Mouse (Mus musculus): Measurements from ENCODE around the gene Ifitm10. TPM values are rescaled to one million over a fixed set of nuclear protein-coding genes. Genes with fewer than 3 reads are reported as not detected.
"Not testable (repeated sequence)": the region's sequence is repeated elsewhere in the genome, so short reads cannot be mapped to it uniquely, and the experiment has no call there.

Ifitm10 gene
- polyA plus RNA-seq, 1 experiment from 2014 or later = 15.5 TPM

GRCm38 (mm10) chr7:142293851-142294250 is 79.7 kb downstream of the Ifitm10 start:
- H3K36me3 ChIP-seq (ENCODE audit: insufficient read depth, low read length); H3K27me3 ChIP-seq (replicated peaks; ENCODE audit: insufficient read depth, low read length); H3K9ac ChIP-seq (replicated peaks; ENCODE audit: low read depth); H3K27ac ChIP-seq (ENCODE audit: low read length); H3K9me3 ChIP-seq (ENCODE audit: low read length); H3K4me1 ChIP-seq (ENCODE audit: insufficient read depth, low read depth, low read length); H3K4me2 ChIP-seq (replicated peaks; ENCODE audit: low read depth, low read length); H3K4me3 ChIP-seq (ENCODE audit: low read depth, low read length): not testable (repeated sequence)
- DNase-seq (ENCODE audit: low spot score) (peak; percentile 70), ATAC-seq (peak; percentile 83)
- WGBS = 3% methylated on average over 2 of the region's 2 CpGs
- TF ChIP-seq CTCF (IDR thresholded peaks at IDR 0.05) = peak; percentile 77

- not testable (repeated sequence) for ATAC-seq; H3K4me1 ChIP-seq (ENCODE audit: insufficient read depth, low read depth, low read length); H3K4me2 ChIP-seq (replicated peaks; ENCODE audit: low read depth, low read length); H3K27me3 ChIP-seq (replicated peaks; ENCODE audit: insufficient read depth, low read length); H3K27ac ChIP-seq (ENCODE audit: low read length); H3K4me3 ChIP-seq (ENCODE audit: low read depth, low read length); H3K9me3 ChIP-seq (ENCODE audit: low read length); H3K36me3 ChIP-seq (ENCODE audit: insufficient read depth, low read length); H3K9ac ChIP-seq (replicated peaks; ENCODE audit: low read depth)
- DNase-seq (ENCODE audit: low spot score) = peak; percentile 50
- TF ChIP-seq EP300 (IDR thresholded peaks at IDR 0.05) = peak; percentile 61; the same call in 1 of the 2 replicates
- 42% methylated on average over 9 of the region's 9 CpGs for WGBS
Observed at GRCm38 (mm10) chr7:142285910-142286612, 87.5 kb downstream of the Ifitm10 start.

GRCm38 (mm10) chr7:142285130-142285835 is 88.3 kb downstream of the Ifitm10 start:
- peak overlapping the region; percentile 77 for H3K4me2 ChIP-seq (replicated peaks; ENCODE audit: low read depth, low read length)
- TF ChIP-seq EP300 (IDR thresholded peaks at IDR 0.05) = 0 out of 2 replicates have a peak, but pooled peaks have one; percentile 3
- peak; percentile 62 for TF ChIP-seq CTCF (IDR thresholded peaks at IDR 0.05)
- DNase-seq (ENCODE audit: low spot score) = peak; percentile 54
- 0 out of 2 replicates have a peak overlapping the region, but pooled peaks have one; percentile 20 for H3K27ac ChIP-seq (ENCODE audit: low read length)
- peak; percentile 60 for ATAC-seq
- H3K9ac ChIP-seq (replicated peaks; ENCODE audit: low read depth) = no peak overlapping the region
- no peaks in the 10 kb centered on the region for H3K4me1 ChIP-seq (ENCODE audit: insufficient read depth, low read depth, low read length)
- H3K27me3 ChIP-seq (replicated peaks; ENCODE audit: insufficient read depth, low read length) = no peaks in the 10 kb centered on the region
- H3K9me3 ChIP-seq (ENCODE audit: low read length) = no peaks in the 10 kb centered on the region
- WGBS = 16% methylated on average over 23 of the region's 23 CpGs
- H3K36me3 ChIP-seq (ENCODE audit: insufficient read depth, low read length) = no peaks in the 10 kb centered on the region
- no peak overlapping the region; the same call in 1 of the 2 replicates for H3K4me3 ChIP-seq (ENCODE audit: low read depth, low read length)

- H3K4me1 ChIP-seq (ENCODE audit: insufficient read depth, low read depth, low read length) = no peaks in the 10 kb centered on the region
- H3K27me3 ChIP-seq (replicated peaks; ENCODE audit: insufficient read depth, low read length) = no peaks in the 10 kb centered on the region
- peak overlapping the region; percentile 50 for H3K9ac ChIP-seq (replicated peaks; ENCODE audit: low read depth)
- peak; percentile 83 for ATAC-seq
- peak overlapping the region; percentile 68 for H3K27ac ChIP-seq (ENCODE audit: low read length)
- no peaks in the 10 kb centered on the region for H3K9me3 ChIP-seq (ENCODE audit: low read length)
- peak overlapping the region; percentile 77 for H3K4me2 ChIP-seq (replicated peaks; ENCODE audit: low read depth, low read length)
- peak; percentile 81 for TF ChIP-seq CTCF (IDR thresholded peaks at IDR 0.05)
- TF ChIP-seq EP300 (IDR thresholded peaks at IDR 0.05) = peak; percentile 38; the same call in 1 of the 2 replicates
- H3K4me3 ChIP-seq (ENCODE audit: low read depth, low read length) = peak overlapping the region; percentile 51
- peak; percentile 94 for DNase-seq (ENCODE audit: low spot score)
- no peaks in the 10 kb centered on the region for H3K36me3 ChIP-seq (ENCODE audit: insufficient read depth, low read length)
- under 1% methylated on average over 19 of the region's 19 CpGs for WGBS
Observed at GRCm38 (mm10) chr7:142284615-142285080, 88.9 kb downstream of the Ifitm10 start.

- TF ChIP-seq EP300 (IDR thresholded peaks at IDR 0.05) (no peak; the same call in 1 of the 2 replicates), CTCF (IDR thresholded peaks at IDR 0.05) (peak; percentile 41)
- H3K27me3 ChIP-seq (replicated peaks; ENCODE audit: insufficient read depth, low read length) = no peaks in the 10 kb centered on the region
- H3K4me2 ChIP-seq (replicated peaks; ENCODE audit: low read depth, low read length) = peak overlapping the region; percentile 77
- ATAC-seq = peak; percentile 76
- peak overlapping the region; percentile 68 for H3K27ac ChIP-seq (ENCODE audit: low read length)
- H3K36me3 ChIP-seq (ENCODE audit: insufficient read depth, low read length) = no peaks in the 10 kb centered on the region
- H3K4me3 ChIP-seq (ENCODE audit: low read depth, low read length) = peak overlapping the region; percentile 51
- WGBS = under 1% methylated on average over 38 of the region's 38 CpGs
- H3K9me3 ChIP-seq (ENCODE audit: low read length) = no peaks in the 10 kb centered on the region
- DNase-seq (ENCODE audit: low spot score) = peak; percentile 71
- peak overlapping the region; percentile 50 for H3K9ac ChIP-seq (replicated peaks; ENCODE audit: low read depth)
- H3K4me1 ChIP-seq (ENCODE audit: insufficient read depth, low read depth, low read length) = no peaks in the 10 kb centered on the region
Observed at GRCm38 (mm10) chr7:142284023-142284591, 89.4 kb downstream of the Ifitm10 start.

- not testable (repeated sequence) for ATAC-seq; H3K36me3 ChIP-seq (ENCODE audit: insufficient read depth, low read length); H3K27me3 ChIP-seq (replicated peaks; ENCODE audit: insufficient read depth, low read length); H3K4me1 ChIP-seq (ENCODE audit: insufficient read depth, low read depth, low read length); H3K4me2 ChIP-seq (replicated peaks; ENCODE audit: low read depth, low read length); H3K9me3 ChIP-seq (ENCODE audit: low read length); H3K27ac ChIP-seq (ENCODE audit: low read length); DNase-seq (ENCODE audit: low spot score); H3K9ac ChIP-seq (replicated peaks; ENCODE audit: low read depth); H3K4me3 ChIP-seq (ENCODE audit: low read depth, low read length)
- WGBS = 37% methylated on average over 2 of the region's 2 CpGs
Observed at GRCm38 (mm10) chr7:142282847-142283246, 90.7 kb downstream of the Ifitm10 start.

All from lung, postnatal 0 days (tissue).